Mouse (Mus musculus) thymus, postnatal 14 days (tissue): ENCODE data around the gene Gucy2g.

Source experiments
- DNase-seq: peaks from one replicate; pipeline ENCODE4 v3.0.0; 2021

Gene Gucy2g

DNA sequence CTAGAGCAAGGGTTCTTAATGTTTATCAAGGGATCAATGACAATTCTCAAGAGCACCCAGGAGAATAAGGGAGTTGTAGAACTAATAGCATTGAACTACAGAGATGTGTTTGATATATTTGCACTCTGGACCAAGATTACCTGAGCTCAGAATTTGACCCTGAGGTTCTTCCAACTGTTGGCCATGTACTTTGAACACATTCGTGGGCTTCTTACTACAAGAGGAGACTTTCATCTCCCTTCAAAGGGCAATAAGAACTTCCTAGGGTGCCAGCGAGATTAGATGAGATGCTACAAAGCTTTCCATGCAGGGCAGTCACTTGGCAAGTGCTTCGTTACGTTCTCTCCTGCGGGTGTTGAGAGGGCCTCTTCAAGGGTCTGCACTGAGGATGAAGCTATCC, 6.5 kb upstream of the Gucy2g start:
- DNase-seq, result no peak

DNA sequence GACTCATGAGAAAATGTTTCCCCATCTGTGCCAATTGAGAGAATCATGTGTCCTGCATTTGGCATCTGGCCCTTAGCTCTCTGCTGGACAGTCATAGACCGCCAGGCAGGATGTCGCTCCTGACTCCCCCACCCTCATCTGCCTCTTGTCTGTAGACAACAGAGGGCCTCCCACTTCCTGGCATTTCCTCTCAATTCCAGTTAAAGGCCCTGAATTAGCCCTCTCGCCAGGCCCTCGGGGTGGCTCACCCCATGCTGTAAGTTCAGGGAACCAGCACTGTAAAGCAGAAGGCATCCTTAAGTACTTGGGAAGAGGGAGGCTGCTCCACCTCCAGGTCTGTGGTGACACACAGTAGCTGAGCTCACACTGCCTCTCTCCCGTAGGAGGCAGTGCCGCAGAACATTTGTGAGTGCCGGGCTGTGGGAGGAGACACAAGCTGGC, 3.8 kb upstream of the Gucy2g start:
- no peak for DNase-seq

DNA sequence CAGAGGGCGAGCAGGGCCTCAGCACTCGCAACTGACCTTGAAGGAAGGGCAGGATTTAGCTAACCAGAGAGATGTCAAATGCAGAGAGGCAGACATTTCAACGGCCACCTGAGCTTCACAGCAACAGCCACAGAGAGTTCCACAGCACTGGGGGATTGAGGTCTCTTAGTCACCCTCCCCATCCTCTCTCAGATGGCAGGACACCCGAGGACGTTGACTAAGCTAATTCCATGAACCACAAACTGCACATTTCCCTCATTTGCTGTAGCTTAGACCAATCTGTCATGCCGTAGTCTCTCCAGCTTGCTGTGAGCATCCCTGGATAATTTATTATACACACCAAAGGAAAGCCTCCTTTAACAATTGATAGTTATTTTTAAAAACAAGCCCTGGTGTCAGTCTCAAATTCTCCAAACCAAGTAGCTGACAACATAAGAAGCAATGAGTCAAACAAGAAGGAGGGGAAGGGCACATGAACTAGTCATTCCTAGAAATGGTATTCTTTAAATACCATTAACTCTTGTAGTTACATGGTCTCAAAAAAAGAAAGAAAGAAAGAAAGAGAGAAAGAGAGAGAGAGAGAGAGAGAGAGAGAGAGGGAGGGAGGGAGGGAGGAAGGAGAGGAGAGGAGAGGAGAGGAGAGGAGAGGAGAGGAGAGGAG, 1.1 kb downstream of the Gucy2g start:
- DNase-seq, result no peak

DNA sequence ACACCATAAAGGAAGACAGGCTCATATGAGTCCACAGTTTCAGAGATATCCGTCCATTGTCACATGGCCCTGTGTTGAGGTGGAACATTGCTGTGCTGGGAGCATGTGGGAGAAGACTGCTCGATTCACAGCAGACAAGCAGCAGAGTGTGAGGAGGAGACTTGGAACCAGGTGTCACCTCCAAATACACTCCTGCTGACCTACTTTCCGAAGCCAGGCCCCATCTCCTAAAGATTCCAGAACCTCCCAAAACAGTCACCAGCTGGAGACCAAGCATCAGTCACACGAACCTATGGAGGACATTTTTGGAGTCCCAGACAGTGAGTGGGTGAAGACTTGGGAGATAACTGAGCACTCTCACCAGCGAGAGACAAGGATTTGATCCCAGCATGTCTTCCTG, 4.5 kb downstream of the Gucy2g start:
- DNase-seq, result no peak

DNA sequence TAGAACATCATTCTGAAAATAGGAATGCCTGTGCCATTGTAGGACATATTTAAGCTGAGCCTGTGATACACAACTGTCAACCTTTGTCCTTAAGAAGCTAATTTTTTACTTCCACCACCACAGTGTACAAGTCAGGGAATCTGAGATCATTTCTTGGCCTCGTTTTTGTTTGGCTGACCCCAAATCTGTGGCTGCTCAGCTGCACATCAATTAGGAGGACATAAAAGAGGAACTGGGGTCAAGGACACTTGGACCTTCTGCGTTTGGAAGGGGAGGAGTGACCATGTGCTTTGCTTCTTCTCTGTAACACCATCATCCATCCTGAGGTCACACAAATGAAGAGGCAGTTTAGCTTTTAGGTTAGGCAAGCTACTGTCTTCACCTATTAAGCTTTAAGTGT, 5.0 kb downstream of the Gucy2g start:
- no peak for DNase-seq

GRCm38 (mm10) chr19:55232136-55232535, 8.9 kb downstream of the Gucy2g start:
- no peak for DNase-seq

DNA sequence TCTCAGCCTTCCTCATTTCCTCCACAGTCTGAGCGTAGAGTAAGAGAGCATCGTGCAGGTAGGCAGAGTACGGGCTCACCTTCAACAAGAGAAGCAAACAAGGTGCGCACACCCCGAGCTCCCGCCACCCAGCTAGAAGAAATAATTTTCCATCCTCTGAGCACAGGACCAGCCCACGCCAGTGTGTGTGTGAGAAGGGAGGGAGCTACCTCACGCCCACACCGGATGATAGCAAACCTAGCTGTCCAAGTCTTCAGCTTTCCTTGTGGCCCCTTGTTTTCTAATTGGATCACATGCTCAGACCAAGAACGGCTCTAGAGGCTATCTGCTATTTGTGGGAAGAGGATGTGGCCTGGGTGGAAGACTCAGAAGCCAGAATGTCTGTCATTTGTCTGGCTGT, 10.0 kb downstream of the Gucy2g start:
- DNase-seq, result no peak

DNA sequence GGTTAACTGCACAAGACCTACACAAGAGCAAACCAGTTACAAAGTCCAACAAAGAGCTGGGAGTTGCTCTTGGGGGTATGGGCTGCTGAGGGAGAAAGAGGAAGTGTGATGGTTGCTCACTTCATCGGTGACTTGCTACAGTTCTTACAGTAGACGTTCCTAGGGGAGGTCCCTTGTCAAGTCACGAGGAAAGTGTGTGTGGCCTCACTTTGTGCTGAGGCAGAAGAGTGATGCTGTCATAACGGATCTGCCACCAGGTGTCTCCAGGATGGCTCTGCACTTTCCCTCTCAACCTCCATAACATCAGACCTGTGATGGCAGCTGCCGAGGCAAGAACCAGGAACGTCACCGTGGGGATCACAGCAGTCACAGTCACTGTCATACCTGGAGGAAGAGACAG, 13.9 kb downstream of the Gucy2g start:
- DNase-seq, result no peak

DNA sequence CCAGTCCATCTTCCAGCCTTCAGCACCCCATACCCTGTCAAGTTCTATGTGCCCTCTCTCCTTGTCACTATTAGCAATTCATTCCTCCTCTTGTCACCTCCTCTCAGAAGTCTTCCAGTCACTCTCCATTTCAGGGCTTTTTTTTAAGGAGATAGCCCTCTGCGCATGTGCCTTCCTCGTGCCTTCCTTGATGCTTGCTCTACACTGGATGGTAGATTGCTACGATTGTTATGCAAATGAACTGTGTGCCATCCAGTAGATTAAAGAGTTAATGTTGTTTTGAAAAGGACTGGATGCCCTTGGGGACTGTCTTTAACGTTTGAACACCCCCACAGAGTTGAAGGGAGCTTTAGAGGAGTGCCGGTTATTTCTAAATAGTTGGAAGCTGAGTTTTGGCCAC, 14.4 kb downstream of the Gucy2g start:
- DNase-seq, result no peak

DNA sequence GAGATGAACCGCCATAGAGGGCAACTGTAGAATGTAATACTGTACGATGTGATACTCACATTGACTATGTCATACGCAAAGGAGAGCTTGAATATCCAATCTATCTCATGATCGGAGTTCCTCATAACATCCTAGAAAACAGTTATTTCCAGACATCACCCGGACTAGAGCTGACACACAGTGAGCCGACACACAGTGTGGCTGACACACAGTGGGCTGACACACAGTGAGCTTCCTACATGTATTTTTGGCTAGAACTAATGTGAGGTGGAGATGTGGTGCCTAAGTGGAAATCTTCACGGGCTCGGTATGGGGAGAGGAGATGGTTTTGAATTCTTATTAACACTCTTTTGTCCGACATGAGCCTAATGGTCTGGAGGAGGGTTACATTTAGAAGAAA, 18.8 kb downstream of the Gucy2g start:
- DNase-seq, result no peak

- DNase-seq, result no peak
Measured at GRCm38 (mm10) chr19:55221208-55221607, 19.8 kb downstream of the Gucy2g start.

DNA sequence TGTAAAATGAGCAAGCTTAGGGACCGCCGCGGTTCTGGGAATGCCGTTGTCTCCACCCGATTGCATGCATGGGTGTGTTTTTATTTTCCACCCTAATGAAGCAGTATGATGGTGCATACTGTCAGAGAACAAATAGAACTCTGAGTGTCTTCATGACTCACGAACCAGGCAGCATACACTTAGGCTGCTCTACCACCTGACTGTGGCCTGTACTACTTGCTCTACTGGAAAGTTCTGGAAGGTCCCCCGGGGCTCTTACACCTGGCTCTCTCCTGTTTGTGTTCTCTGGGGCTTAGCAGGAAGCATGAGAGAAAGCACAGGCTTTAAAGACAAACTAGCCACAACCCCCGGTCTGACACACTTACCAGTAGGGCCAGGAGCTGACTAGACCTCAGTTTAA, 21.7 kb downstream of the Gucy2g start:
- no peak for DNase-seq

DNA sequence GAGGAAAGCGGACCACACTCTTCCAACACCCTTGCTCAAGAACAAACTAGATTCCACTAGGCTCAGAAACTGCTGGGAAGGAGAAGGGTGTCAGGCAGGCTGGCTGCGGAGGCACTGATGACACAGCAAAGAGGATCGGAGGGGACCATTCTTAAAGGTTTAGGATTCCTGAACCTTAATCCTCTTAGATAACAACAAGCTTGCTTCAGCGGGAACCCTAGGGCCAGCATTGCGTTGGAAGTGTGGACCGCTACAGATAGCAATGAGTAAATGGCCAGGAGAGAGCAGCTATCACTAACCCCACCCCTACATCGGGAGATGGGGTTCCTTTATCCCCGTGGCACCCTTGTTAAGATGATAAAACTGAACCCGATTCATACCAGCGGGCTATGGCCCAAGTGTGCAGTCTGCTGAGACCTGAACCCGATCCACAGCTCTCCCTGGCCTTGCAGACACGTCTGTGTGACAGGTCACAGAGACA, 22.3 kb downstream of the Gucy2g start:
- no peak for DNase-seq

DNA sequence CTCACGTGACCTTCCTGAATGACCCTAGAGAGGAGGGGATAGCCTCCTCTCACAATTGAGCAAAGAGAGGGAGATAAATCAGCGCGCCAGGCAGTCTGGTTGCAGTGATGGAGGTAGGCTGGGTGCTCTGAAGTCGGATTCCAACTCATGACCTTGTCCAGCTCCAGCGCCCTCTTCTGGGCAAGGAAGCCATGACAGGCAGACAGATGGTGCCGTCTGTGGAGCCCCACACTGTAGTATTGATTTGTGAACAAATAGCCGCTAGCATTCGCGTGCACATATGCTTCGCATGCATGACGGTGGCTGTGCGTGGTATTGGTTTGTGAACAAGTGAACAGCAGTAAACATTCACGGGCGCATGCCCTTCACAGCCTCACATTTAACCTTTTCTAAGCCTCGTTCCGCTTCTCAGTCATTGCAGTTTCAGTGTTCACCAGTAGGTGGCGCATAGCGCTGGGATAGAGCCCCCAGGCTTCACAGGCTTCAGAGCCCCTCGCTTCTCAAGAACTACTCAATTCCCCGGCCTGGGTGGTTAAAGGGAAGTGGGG, 22.8 kb downstream of the Gucy2g start:
- DNase-seq, result peak; percentile 82

DNA sequence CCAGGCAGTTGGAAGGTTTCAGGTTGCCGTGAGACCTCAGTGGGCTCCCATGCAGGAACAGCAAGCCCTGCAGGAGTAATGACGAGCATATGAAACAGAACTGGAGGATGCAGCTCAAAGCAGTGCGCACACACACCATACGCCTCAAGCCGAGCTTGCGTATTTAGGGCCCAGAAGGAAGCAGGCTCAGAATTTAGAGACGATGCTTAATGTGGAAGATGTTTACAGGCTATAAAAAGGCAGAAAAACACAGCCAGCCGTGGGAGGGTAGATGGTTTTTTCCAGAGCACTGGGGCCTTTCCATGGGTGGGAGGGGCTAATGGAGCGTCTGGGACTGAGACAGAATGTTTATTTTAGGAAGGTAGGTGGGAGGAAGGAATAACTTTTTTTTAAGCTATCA, 23.7 kb downstream of the Gucy2g start:
- DNase-seq, result no peak

GRCm38 (mm10) chr19:55216876-55217275, 24.2 kb downstream of the Gucy2g start:
- DNase-seq, result no peak

GRCm38 (mm10) chr19:55213617-55214340, 27.3 kb downstream of the Gucy2g start:
- DNase-seq, result no peak

DNA sequence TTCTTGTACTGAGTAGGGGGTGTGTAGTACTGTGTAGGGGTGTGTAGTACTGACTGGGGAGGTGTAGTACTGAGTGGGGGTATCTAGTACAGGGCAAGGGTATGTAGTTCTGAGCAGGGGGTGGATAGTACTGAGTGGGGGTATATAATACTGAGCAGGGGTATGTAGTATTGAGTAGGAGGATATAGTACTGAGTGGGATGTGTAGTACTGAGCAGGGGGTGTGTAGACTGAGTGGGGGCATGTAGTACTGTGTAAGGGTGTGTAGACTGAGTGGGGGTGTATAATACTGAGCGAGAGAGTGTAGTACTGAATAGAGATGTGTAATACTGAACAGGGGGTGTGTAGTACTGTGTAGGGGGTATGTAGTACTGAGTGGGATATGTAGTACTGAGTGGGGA, 29.3 kb downstream of the Gucy2g start:
- DNase-seq, result no peak

DNA sequence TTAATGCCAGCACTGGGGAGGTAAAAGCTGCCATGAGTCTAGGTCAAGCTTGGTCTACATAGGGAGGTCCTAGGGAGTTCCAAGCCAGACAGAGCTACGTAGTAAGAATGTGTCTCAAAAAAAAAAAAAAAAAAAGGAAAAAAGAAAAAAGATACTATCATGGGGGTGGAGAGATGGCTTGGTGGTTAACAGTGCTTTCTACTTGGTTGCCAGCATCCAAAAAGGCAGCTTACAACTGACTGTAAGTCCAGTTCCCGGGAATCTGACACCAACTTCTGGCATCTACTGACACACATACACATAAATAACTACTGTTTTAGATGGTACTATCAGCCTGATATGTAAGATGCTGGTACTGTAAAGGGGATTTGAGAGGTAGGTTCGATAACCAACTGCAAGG, 32.0 kb downstream of the Gucy2g start:
- DNase-seq, result no peak

DNA sequence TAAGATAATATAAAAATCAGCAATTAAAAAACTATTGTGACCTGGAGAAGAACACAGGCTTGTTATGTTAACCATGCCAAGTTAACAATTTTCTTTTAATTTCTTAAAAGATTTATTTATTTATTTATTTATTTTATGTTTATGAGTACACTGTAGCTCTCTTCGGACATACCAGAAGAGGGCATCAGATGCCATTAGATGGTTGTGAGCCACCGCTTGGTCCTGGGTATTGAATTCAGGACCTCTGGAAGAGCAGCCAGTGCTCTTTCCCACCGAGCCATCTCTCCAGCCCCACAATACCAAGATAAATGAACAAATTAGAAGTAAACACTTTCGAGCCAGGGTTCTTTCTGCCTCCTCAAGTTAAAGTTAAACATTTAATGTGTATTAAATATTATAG, 32.4 kb downstream of the Gucy2g start:
- no peak for DNase-seq

DNA sequence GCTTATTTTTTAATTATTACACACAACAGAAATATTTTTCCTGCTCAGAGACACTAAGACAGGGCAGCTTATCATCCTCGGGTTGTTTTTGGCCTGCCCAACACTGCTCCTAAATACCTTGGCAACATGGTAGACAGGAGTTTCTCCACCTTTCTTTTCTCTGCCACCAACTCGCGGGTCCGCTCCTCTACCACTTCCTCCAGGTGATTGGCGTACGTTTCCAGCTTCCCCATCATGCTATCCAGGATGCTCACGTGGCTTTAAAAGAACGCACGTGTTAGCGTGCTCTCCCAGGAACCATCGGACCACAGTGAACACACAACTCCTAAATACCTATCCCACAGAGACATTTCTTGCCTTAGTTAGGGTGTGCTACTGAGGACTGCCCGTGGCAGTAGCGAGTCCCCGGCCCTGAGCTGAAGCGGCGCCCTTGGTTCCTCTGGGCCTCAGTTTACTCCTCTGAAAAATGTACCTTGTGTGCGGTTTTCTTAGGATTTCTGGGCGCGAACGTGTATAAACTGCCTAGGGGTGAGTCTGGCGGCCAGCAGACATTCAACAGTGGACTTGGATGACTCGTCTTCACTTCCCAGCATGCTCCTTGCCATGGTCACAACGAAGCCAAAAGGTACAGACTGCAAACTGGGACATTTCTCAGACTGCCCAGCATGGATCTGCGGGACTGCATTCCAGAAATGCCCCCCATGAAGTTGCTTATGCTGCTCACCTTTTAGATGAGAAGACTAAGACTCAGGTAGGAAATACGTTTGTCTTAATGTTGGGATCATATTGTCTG, 33.1 kb downstream of the Gucy2g start:
- no peak for DNase-seq

DNA sequence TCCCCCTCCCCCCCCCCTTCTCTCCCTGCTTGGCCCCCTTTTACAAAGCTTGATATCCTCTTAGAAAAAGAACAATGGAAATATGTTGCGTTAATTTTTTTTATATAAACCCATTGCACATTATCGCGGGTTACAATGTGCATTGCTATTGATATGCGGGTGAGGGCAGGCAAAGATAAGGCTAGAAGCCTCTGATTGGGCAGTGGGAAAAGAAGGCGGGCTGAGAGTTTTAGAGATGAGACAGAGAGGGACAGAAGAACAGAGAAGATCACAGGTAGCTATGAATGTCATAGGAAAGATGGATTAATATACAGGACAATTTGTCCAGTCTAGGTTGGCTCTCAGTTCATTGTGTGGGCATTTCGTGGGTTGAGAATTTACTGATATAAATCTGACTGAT, 33.8 kb downstream of the Gucy2g start:
- no peak for DNase-seq

GRCm38 (mm10) chr19:55206482-55207138, 34.4 kb downstream of the Gucy2g start:
- DNase-seq, result peak; percentile 35
